Mouse (Mus musculus): ENCODE measurements around the gene Ckap2. TPM values are rescaled to one million over a fixed set of nuclear protein-coding genes. Genes with fewer than 3 reads are reported as not detected.
A peak's percentile ranks its signal among the peaks of the same experiment; 100 is the strongest.

Gene Ckap2
- polyA plus RNA-seq, 1 experiment from 2014 or later: 31.2 TPM

DNA sequence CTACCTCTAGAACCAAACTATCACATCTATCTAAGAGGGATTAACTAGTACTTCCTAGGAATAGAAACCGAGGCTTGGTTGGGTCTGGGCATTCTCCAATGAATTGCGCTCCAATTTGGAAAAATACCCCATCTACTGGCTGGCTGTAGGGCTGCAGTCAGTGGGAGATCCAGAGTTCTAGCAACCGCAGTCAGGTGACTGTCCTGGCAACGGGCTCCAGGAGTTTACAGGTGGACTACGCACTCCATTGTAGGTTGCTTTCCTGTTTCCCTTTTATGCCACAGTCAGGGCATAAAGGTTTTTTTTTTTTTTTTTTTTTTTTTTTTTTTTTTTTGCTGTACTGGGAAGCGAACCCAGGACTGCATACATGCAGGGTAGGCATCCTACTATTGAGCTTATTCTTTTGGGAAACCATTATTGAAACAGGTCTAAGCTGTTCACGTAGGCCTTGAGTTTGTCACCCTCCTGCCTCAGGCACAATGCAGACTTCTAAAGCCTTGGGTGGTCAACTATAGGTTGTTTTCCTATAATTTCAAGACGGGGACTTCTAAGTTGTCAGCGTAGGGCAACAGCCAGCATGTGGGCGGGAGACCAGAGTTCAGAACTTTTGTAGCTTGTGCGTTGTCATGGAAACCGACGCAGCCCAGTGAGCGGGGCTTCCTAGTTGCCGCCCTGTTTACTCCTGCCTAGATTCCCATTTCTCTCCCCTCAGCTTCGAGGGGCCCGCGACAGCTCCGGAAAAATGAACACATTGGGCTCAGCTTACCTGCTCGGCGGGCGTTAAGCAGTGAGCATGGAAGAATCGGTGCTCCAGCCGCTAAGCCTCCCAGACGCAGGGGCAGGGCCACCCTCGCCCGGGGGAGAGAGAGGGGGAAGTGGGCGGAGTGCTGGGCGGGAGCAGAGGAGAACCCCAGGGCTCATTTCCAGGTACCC lies 61.1 kb downstream of the Ckap2 start, which contains the start of gene Nek5:
Nek5 (minus strand) TSS at position 834 of the 933 bp plus-strand sequence.
- peak within 1 kb of the TSS; percentile 94 for H3K4me2 ChIP-seq
- ATAC-seq (replicated peaks; ENCODE audit: insufficient number of reproducible peaks, insufficient read depth, low FRiP score, low read depth): peak; percentile 74
- no peaks in the 10 kb centered on the region for H3K27me3 ChIP-seq
- H3K36me3 ChIP-seq: peaks cover 9% of the 10 kb centered on the region; the same call in 1 of the 2 replicates
- H3K4me1 ChIP-seq (replicated peaks): peaks cover 12% of the 10 kb centered on the region
- H3K9ac ChIP-seq: peak within 1 kb of the TSS; percentile 47
- H3K4me3 ChIP-seq: peak within 1 kb of the TSS; percentile 60
- WGBS: 2% methylated on average over 29 of the region's 29 CpGs
- H3K9me3 ChIP-seq (replicated peaks): no peaks in the 10 kb centered on the region
- no peak within 1 kb of the TSS for H3K27ac ChIP-seq

Other genes starting within 250 kb of the Ckap2 start
- gene Defb35, start 247.5 kb downstream of the Ckap2 start, polyA plus RNA-seq (2015; fragmentation: Nextera tagmentation; extraction: Ambion mirVana): not detected in 2 replicates
- gene Defb13, start 239.1 kb downstream of the Ckap2 start, polyA plus RNA-seq (2015; fragmentation: Nextera tagmentation; extraction: Ambion mirVana): not detected in 2 replicates
- not detected in 2 replicates for gene Fam90a1a, start 227.1 kb downstream of the Ckap2 start, polyA plus RNA-seq (2015; fragmentation: Nextera tagmentation; extraction: Ambion mirVana)
- not detected in 2 replicates for gene Ccdc70, start 216.0 kb downstream of the Ckap2 start, polyA plus RNA-seq (2015; fragmentation: Nextera tagmentation; extraction: Ambion mirVana)
- 0.67 and 2.1 TPM in 2 replicates for gene Atp7b, start 125.5 kb downstream of the Ckap2 start, polyA plus RNA-seq (2015; fragmentation: Nextera tagmentation; extraction: Ambion mirVana)
- gene Alg11, start 125.1 kb downstream of the Ckap2 start, polyA plus RNA-seq (2015; fragmentation: Nextera tagmentation; extraction: Ambion mirVana): 14.6 and 17.0 TPM in 2 replicates
- gene Nek5, start 60.8 kb downstream of the Ckap2 start, polyA plus RNA-seq (2015; fragmentation: Nextera tagmentation; extraction: Ambion mirVana): 0.26 and 0.43 TPM in 2 replicates
- 4.3 and 4.5 TPM in 2 replicates for gene Nek3, start 19.4 kb downstream of the Ckap2 start, polyA plus RNA-seq (2015; fragmentation: Nextera tagmentation; extraction: Ambion mirVana)
- gene Vps36, start 7.0 kb upstream of the Ckap2 start, polyA plus RNA-seq (2015; fragmentation: Nextera tagmentation; extraction: Ambion mirVana): 20.5 and 21.7 TPM in 2 replicates
- gene Thsd1, start 41.5 kb upstream of the Ckap2 start, polyA plus RNA-seq (2015; fragmentation: Nextera tagmentation; extraction: Ambion mirVana): 13.2 and 14.3 TPM in 2 replicates
- gene Tpte, start 97.6 kb upstream of the Ckap2 start, polyA plus RNA-seq (2015; fragmentation: Nextera tagmentation; extraction: Ambion mirVana): not detected in 2 replicates
- 9.9 and 11.6 TPM in 2 replicates for gene Slc25a15, start 212.8 kb upstream of the Ckap2 start, polyA plus RNA-seq (2015; fragmentation: Nextera tagmentation; extraction: Ambion mirVana)
- 45.2 and 54.8 TPM in 2 replicates for gene Mrps31, start 225.5 kb upstream of the Ckap2 start, polyA plus RNA-seq (2015; fragmentation: Nextera tagmentation; extraction: Ambion mirVana)